Mouse (Mus musculus) megakaryocyte progenitor cell, adult 5-6 weeks (primary cell): ENCODE data around the gene Vmn1r207-ps. TPM values are rescaled to one million over a fixed set of nuclear protein-coding genes. Genes with fewer than 3 reads are reported as not detected.
"Not testable (repeated sequence)": the region's sequence is repeated elsewhere in the genome, so short reads cannot be mapped to it uniquely, and the experiment has no call there.

Source experiments
- ATAC-seq: replicated peaks from 2 replicates; pipeline ENCODE4 v1.8.0; 2016; ENCODE audit warnings: mild to moderate bottlenecking, moderate TSS enrichment, inconsistent platforms; ENCODE audit not compliant: poor library complexity
- total RNA-seq, 2 experiments: library from RNA; stranded (forward) in 1 of 2; stranded (reverse) in 1 of 2; fragments of 157-497, 149-512 nt in 1 of 2; fragments of 200-1000 nt in 1 of 2; gene quantifications; 2 replicates each; pipeline versions ENCODE4 v1.2.3 to v1.2.4; 2015 to 2017

The Vmn1r207-ps gene
- total RNA-seq (2015) (not detected in 2 replicates), total RNA-seq (2017) (not detected in 2 replicates)

DNA sequence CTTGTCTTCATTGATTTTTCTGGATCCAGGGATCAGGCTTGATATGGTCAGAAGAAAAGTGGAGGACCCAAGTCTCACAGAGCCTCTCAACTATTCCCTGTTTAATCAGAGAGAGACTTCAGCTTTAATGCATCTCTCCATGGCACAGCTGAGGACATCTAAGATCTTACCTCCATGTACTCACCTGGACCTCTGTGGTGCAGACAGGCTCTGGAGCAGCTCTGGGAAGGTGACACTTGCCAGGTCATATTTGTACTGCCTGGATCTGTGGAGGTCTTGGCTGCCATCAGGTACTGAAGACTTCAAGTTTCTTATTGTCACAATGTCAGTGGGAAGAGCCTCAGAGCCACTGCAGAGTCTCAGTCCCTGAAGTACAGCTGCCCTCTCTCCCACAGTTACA is at the start of gene Vmn1r207-ps:
TSS of gene Vmn1r207-ps (minus strand) at position 101 of the 400 bp plus-strand sequence.
- ATAC-seq: not testable (repeated sequence)

DNA sequence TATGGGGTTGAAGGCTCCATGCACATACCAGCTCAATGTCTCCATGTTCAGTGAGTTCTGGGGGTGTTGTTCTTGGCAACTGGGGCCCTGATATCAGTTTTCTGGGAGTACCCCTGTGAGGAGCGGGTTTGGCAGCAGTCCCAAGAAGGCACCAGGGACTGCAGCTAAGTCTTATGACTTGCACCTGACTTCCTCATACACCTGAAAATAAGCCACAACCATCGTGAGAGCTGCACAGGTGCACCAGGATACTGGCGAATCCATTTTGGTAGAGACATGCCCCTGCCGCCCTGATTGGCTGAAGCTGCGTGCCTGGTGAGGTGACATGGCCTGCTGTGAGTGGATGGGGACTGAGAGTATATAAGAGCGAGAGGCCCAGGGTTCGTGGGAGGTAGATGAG is 47.9 kb upstream of the Vmn1r207-ps start, which contains the start of gene Vmn1r208:
TSS of gene Vmn1r208 (minus strand) at position 101 of the 400 bp plus-strand sequence.
- ATAC-seq: not testable (repeated sequence)

- ATAC-seq: not testable (repeated sequence)
Measured at GRCm38 (mm10) chr13:22771592-22771991, 42.2 kb upstream of the Vmn1r207-ps start.

GRCm38 (mm10) chr13:22747524-22747923 is 18.1 kb upstream of the Vmn1r207-ps start:
- ATAC-seq: no peak

DNA sequence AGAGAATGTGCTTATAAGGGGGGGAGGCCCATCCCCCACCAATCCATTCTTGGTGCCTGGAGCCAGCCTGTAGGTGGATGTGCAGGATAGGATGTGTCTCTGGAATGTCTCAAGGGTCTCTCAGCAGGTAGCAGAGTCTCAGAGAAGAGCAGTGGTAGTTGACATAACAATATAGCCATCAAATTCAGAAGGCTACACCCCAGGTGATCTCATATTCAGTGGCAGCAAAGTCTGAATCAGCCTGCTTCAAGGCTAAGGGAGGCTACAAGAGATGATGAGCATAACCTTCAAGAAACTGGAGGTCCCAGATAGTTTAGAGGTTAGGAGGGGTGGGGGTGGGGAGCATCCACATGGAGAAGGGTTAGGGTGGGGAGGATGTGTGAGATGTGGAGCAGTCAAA is 22.5 kb downstream of the Vmn1r207-ps start:
- ATAC-seq: not testable (repeated sequence)

- ATAC-seq: not testable (repeated sequence)
Measured at GRCm38 (mm10) chr13:22702951-22703350, 26.5 kb downstream of the Vmn1r207-ps start.

Other genes starting within 250 kb of the Vmn1r207-ps start
- not detected in 2 replicates for gene Vmn1r202, start 224.2 kb downstream of the Vmn1r207-ps start, total RNA-seq (2015)
- gene Vmn1r202, start 224.2 kb downstream of the Vmn1r207-ps start, total RNA-seq (2017): not detected in 2 replicates
- gene Vmn1r203, start 211.5 kb downstream of the Vmn1r207-ps start, total RNA-seq (2015): not detected in 2 replicates
- gene Vmn1r203, start 211.5 kb downstream of the Vmn1r207-ps start, total RNA-seq (2017): 0.04 TPM in 1 of 2 replicates, not detected in the other
- not detected in 2 replicates for gene Vmn1r204, start 176.4 kb downstream of the Vmn1r207-ps start, total RNA-seq (2015)
- not detected in 2 replicates for gene Vmn1r204, start 176.4 kb downstream of the Vmn1r207-ps start, total RNA-seq (2017)
- not detected in 2 replicates for gene Vmn1r205, start 136.6 kb downstream of the Vmn1r207-ps start, total RNA-seq (2015)
- not detected in 2 replicates for gene Vmn1r205, start 136.6 kb downstream of the Vmn1r207-ps start, total RNA-seq (2017)
- not detected in 2 replicates for gene Vmn1r206, start 105.4 kb downstream of the Vmn1r207-ps start, total RNA-seq (2015)
- not detected in 2 replicates for gene Vmn1r206, start 105.4 kb downstream of the Vmn1r207-ps start, total RNA-seq (2017)
- gene Vmn1r208, start 47.8 kb upstream of the Vmn1r207-ps start, total RNA-seq (2015): not detected in 2 replicates
- not detected in 2 replicates for gene Vmn1r208, start 47.8 kb upstream of the Vmn1r207-ps start, total RNA-seq (2017)
- not detected in 2 replicates for gene Vmn1r209, start 80.1 kb upstream of the Vmn1r207-ps start, total RNA-seq (2015)
- not detected in 2 replicates for gene Vmn1r209, start 80.1 kb upstream of the Vmn1r207-ps start, total RNA-seq (2017)
- gene Vmn1r210, start 101.7 kb upstream of the Vmn1r207-ps start, total RNA-seq (2015): not detected in 2 replicates
- gene Vmn1r210, start 101.7 kb upstream of the Vmn1r207-ps start, total RNA-seq (2017): not detected in 2 replicates
- not detected in 2 replicates for gene Vmn1r211, start 127.9 kb upstream of the Vmn1r207-ps start, total RNA-seq (2015)
- not detected in 2 replicates for gene Vmn1r211, start 127.9 kb upstream of the Vmn1r207-ps start, total RNA-seq (2017)
- gene Vmn1r212, start 154.6 kb upstream of the Vmn1r207-ps start, total RNA-seq (2015): not detected in 2 replicates
- not detected in 2 replicates for gene Vmn1r212, start 154.6 kb upstream of the Vmn1r207-ps start, total RNA-seq (2017)